In genomic region chr12:76402991-76403885, GRCm38 (mm10) we compare ENCODE assay signal across 8 mouse cellular contexts. TPM values are rescaled to one million over a fixed set of nuclear protein-coding genes. Genes with fewer than 3 reads are reported as not detected.
DNase-seq lines count a peak whose midpoint lies in the region; ATAC-seq and TF ChIP-seq lines count a peak whose summit lies in the region.

No protein-coding gene starts in this region.

- peaks cover 22% of the 10 kb centered on the region for H3K4me1 ChIP-seq in heart, embryonic 16.5 days (ENCODE audit: control insufficient read depth, insufficient read depth, low read length)
- peaks cover 16% of the 10 kb centered on the region; the same call in 1 of the 2 replicates for H3K4me1 ChIP-seq in liver, adult 2 months (ENCODE audit: control insufficient read depth, insufficient read depth, low read length)
- peaks cover 20% of the 10 kb centered on the region for H3K4me1 ChIP-seq in olfactory bulb, adult 2 months (ENCODE audit: control insufficient read depth, insufficient read depth, low read length)

- no peaks in the 10 kb centered on the region for H3K36me3 ChIP-seq in heart, embryonic 16.5 days (ENCODE audit: control insufficient read depth, insufficient read depth)
- H3K36me3 ChIP-seq in liver, adult 2 months (ENCODE audit: control insufficient read depth, insufficient read depth, low read length), result no peaks in the 10 kb centered on the region

- TF ChIP-seq CTCF in liver, adult 2 months (IDR thresholded peaks at IDR 0.05; ENCODE audit: low read depth, low read length), result no peak
- no peak for TF ChIP-seq CTCF in olfactory bulb, adult 2 months (IDR thresholded peaks at IDR 0.05; ENCODE audit: insufficient read depth, low read depth, low read length)

- H3K27ac ChIP-seq in heart, embryonic 16.5 days (ENCODE audit: low read length), result peak overlapping the region; percentile 99
- H3K27ac ChIP-seq in liver, adult 2 months (replicated peaks; ENCODE audit: insufficient read depth, low read depth, low read length), result peak overlapping the region; percentile 98
- peak overlapping the region; percentile 95 for H3K27ac ChIP-seq in olfactory bulb, adult 2 months (ENCODE audit: insufficient read depth, low read depth, low read length)

- H3K4me3 ChIP-seq in heart, embryonic 16.5 days (ENCODE audit: low read length), result peak overlapping the region; percentile 89
- peak overlapping the region; percentile 96 for H3K4me3 ChIP-seq in liver, adult 2 months (ENCODE audit: insufficient read depth, low read depth, low read length)
- peak overlapping the region; percentile 83 for H3K4me3 ChIP-seq in olfactory bulb, adult 2 months (ENCODE audit: insufficient read depth, low read depth, low read length)

- peak overlapping the region; percentile 73 for H3K4me2 ChIP-seq in heart, embryonic 16.5 days (ENCODE audit: low read depth, low read length)

- peaks cover 18% of the 10 kb centered on the region for H3K27me3 ChIP-seq in heart, embryonic 16.5 days (ENCODE audit: control insufficient read depth, insufficient read depth, low read length)
- no peaks in the 10 kb centered on the region for H3K27me3 ChIP-seq in liver, adult 2 months (ENCODE audit: control insufficient read depth, insufficient read depth, low read length)

- WGBS in heart, embryonic 16.5 days, result under 1% methylated on average over 54 of the region's 54 CpGs
- WGBS in liver, adult 2 months, result 7% methylated on average over 54 of the region's 54 CpGs
- 2% methylated on average over 54 of the region's 54 CpGs for WGBS in olfactory bulb, adult 2 months

- no peak for TF ChIP-seq POLR2A in liver, adult 2 months (IDR thresholded peaks at IDR 0.05; ENCODE audit: extremely low read depth, insufficient read depth, low read length)
- no peak for TF ChIP-seq POLR2A in olfactory bulb, adult 2 months (IDR thresholded peaks at IDR 0.05; ENCODE audit: insufficient read depth, low read depth, low read length)

- DNase-seq in cerebellum, adult 18-20 months, result peak; percentile 25 to 90
- no peak for DNase-seq in cerebellum, postnatal 14 days
- peak; percentile 91 for DNase-seq in urinary bladder, postnatal 14 days (ENCODE audit: low spot score)
- DNase-seq in urinary bladder, adult 18-20 months (ENCODE audit: low spot score in 2 of 2), result no peak
- peak; percentile 21 for DNase-seq in liver, adult 2 months (ENCODE audit: extremely low read depth, low read depth, low spot score)
- no peak for DNase-seq in layer of hippocampus, postnatal 25 days (ENCODE audit: extremely low spot score in 1 of 2, low spot score in 1 of 2)

- H3K9me3 ChIP-seq in heart, embryonic 16.5 days (replicated peaks; ENCODE audit: control insufficient read depth, low read length), result no peaks in the 10 kb centered on the region

- ATAC-seq in heart, embryonic 16.5 days (replicated peaks; ENCODE audit: extremely low read depth, insufficient read depth, low FRiP score), result peak; percentile 88

- H3K79me2 ChIP-seq in liver, adult 2 months (ENCODE audit: control insufficient read depth, insufficient read depth, low read length), result no peaks in the 10 kb centered on the region

- H3K9ac ChIP-seq in heart, embryonic 16.5 days (ENCODE audit: low read length), result peak overlapping the region; percentile 90
- H3K9ac ChIP-seq in liver, adult 2 months (ENCODE audit: low read depth, low read length), result peak overlapping the region; percentile 92

RNA-seq across cellular contexts. Expression of gene Hspa2, which starts 0.7 kb away (rescaled TPM):
- polyA plus RNA-seq in heart, embryonic 16.5 days (2015; fragmentation: Nextera tagmentation; extraction: Ambion mirVana), result 15.8 and 16.0 TPM in 2 replicates
- total RNA-seq in liver, adult 2 months (2014; rRNA removed), result 3.3 and 3.8 TPM in 2 replicates
- polyA plus RNA-seq in liver, adult 2 months (2012; rRNA removed), result 1.4 and 2.2 TPM in 2 replicates
- not detected in 2 replicates for polyA plus RNA-seq in olfactory bulb, adult 2 months (2012; ENCODE audit: insufficient read depth, insufficient read length, low replicate concordance, missing spikeins)
- total RNA-seq in layer of hippocampus, postnatal 25 days (2021), result 100 to 1,000 TPM; 106 to 116 TPM

RNA-seq across cellular contexts. Expression of gene Ppp1r36, which starts 14.1 kb away (rescaled TPM):
- polyA plus RNA-seq in heart, embryonic 16.5 days (2015; fragmentation: Nextera tagmentation; extraction: Ambion mirVana), result 2.1 and 2.6 TPM in 2 replicates
- under 0.01 TPM in 1 of 2 replicates, not detected in the other for total RNA-seq in liver, adult 2 months (2014; rRNA removed)
- not detected in 2 replicates for polyA plus RNA-seq in liver, adult 2 months (2012; rRNA removed)
- polyA plus RNA-seq in olfactory bulb, adult 2 months (2012; ENCODE audit: insufficient read depth, insufficient read length, low replicate concordance, missing spikeins), result not detected in 2 replicates
- total RNA-seq in layer of hippocampus, postnatal 25 days (2021), result 1 to 10 TPM in 1 of 2 experiments, under 1 TPM in 1; 0.92 to 1.5 TPM

RNA-seq across cellular contexts. Expression of gene Zbtb1, which starts 33.2 kb away (rescaled TPM):
- polyA plus RNA-seq in heart, embryonic 16.5 days (2015; fragmentation: Nextera tagmentation; extraction: Ambion mirVana), result 6.1 and 7.5 TPM in 2 replicates
- 2.1 and 2.2 TPM in 2 replicates for total RNA-seq in liver, adult 2 months (2014; rRNA removed)
- polyA plus RNA-seq in liver, adult 2 months (2012; rRNA removed), result 0.60 and 0.70 TPM in 2 replicates
- polyA plus RNA-seq in olfactory bulb, adult 2 months (2012; ENCODE audit: insufficient read depth, insufficient read length, low replicate concordance, missing spikeins), result not detected in 2 replicates
- total RNA-seq in layer of hippocampus, postnatal 25 days (2021), result 1 to 10 TPM; 7.0 to 8.3 TPM

RNA-seq across cellular contexts. Expression of gene Zbtb25, which starts 33.8 kb away (rescaled TPM):
- 12.3 and 13.3 TPM in 2 replicates for polyA plus RNA-seq in heart, embryonic 16.5 days (2015; fragmentation: Nextera tagmentation; extraction: Ambion mirVana)
- 1.0 and 1.6 TPM in 2 replicates for total RNA-seq in liver, adult 2 months (2014; rRNA removed)
- 1.7 and 2.3 TPM in 2 replicates for polyA plus RNA-seq in liver, adult 2 months (2012; rRNA removed)
- not detected in 2 replicates for polyA plus RNA-seq in olfactory bulb, adult 2 months (2012; ENCODE audit: insufficient read depth, insufficient read length, low replicate concordance, missing spikeins)
- total RNA-seq in layer of hippocampus, postnatal 25 days (2021), result 10 to 100 TPM; 20.2 to 21.4 TPM

Comparison
In these comparisons a context has a peak if more than half of its experiments do, and no peak if none do; other contexts are left out.
1. DNase-seq: peak in cerebellum, adult 18-20 months (2 of 2), urinary bladder, postnatal 14 days (single experiment) and liver, adult 2 months (single experiment); none in cerebellum, postnatal 14 days (0 of 2), urinary bladder, adult 18-20 months (0 of 2) and layer of hippocampus, postnatal 25 days (0 of 2).
2. Peak in every context shown above with its lines, with median percentiles within 50 percentile points of each other: H3K27ac ChIP-seq and H3K4me3 ChIP-seq.